Mouse (Mus musculus): Measurements from ENCODE around the gene Col18a1.

DNA sequence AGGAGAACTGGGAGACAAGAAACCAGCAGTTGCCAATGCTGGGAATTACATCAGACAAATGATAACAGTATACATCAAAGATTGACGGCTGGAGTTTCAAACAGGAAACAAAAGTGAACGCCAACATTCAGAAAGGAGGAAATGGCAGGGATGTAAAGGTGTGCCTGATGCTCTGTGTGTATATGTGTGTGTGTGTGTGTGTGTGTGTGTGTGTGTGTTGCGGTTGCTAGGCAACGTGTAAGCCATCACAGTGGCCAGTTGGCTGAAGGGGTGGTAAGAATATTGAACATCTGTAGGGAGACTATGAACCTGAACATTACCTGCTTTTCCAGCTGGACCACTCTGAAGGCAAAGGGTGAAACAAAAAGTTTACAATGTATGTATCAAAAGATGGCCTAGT lies 37.6 kb upstream of the Col18a1 start:
- no peak for TF ChIP-seq POLR2A (IDR thresholded peaks at IDR 0.05; ENCODE audit: borderline replicate concordance, extremely low read depth, insufficient read depth, insufficient read length, poor library complexity, severe bottlenecking)
- TF ChIP-seq CTCF (IDR thresholded peaks at IDR 0.05; ENCODE audit: borderline replicate concordance, extremely low read depth, insufficient read depth, insufficient read length) = no peak
